Mouse (Mus musculus) embryonic facial prominence, embryonic 12.5 days (tissue): ENCODE results near the gene Vat1. TPM values are rescaled to one million over a fixed set of nuclear protein-coding genes. Genes with fewer than 3 reads are reported as not detected.
"Not testable (repeated sequence)": the region's sequence is repeated elsewhere in the genome, so short reads cannot be mapped to it uniquely, and the experiment has no call there.

Experiments
- ATAC-seq: fragments of 200-750 bp; cut with Nextera tagmentation; 2 replicates; pipeline ENCODE4 v1.8.0; 2017; ENCODE audit not compliant: insufficient number of reproducible peaks, insufficient read depth, low FRiP score, low TSS enrichment
- H3K27ac ChIP-seq: fragments of 300-500 bp; sonication (generic); 2 replicates; pipeline ENCODE4 v1.5.1; 2016; ENCODE audit warnings: mild to moderate bottlenecking
- H3K27me3 ChIP-seq: fragments of 300-500 bp; sonication (generic); 2 replicates; pipeline ENCODE4 v1.6.1; 2016; ENCODE audit warnings: mild to moderate bottlenecking, moderate library complexity
- H3K36me3 ChIP-seq: fragments of 300-500 bp; sonication (generic); 2 replicates; pipeline ENCODE4 v1.6.1; 2016; ENCODE audit warnings: mild to moderate bottlenecking
- H3K4me1 ChIP-seq: fragments of 300-500 bp; sonication (generic); 2 replicates; pipeline ENCODE4 v1.6.1; 2016
- H3K4me2 ChIP-seq: fragments of 300-500 bp; sonication (generic); replicated peaks from 2 replicates; pipeline ENCODE4 v1.6.1; 2016; ENCODE audit warnings: mild to moderate bottlenecking, moderate library complexity
- H3K4me3 ChIP-seq: fragments of 300-500 bp; sonication (generic); 2 replicates; pipeline ENCODE4 v1.5.1; 2016; ENCODE audit warnings: mild to moderate bottlenecking
- H3K9ac ChIP-seq: fragments of 300-500 bp; sonication (generic); 2 replicates; pipeline ENCODE4 v1.6.1; 2016; ENCODE audit warnings: mild to moderate bottlenecking, moderate library complexity
- H3K9me3 ChIP-seq: fragments of 300-500 bp; sonication (generic); 2 replicates; pipeline ENCODE4 v1.6.1; 2016; ENCODE audit warnings: mild to moderate bottlenecking, moderate library complexity
- whole genome bisulfite sequencing: fragments of 180-500 bp; shearing (Covaris S2); methylation state at CpG from one replicate; pipeline ENCODE4 v1.1.7; 2016; 5-methylcytosine and 5-hydroxymethylcytosine counted together
- polyA plus RNA-seq: library from polyadenylated mRNA; unstranded; fragments of >200 nt; fragmentation: Nextera tagmentation; extraction: Ambion mirVana; gene quantifications from 2 replicates; pipeline ENCODE4 v1.2.1, GENCODE M21; 2016

Gene Vat1
- polyA plus RNA-seq, 1 experiment from 2014 or later: 35.4 TPM

DNA sequence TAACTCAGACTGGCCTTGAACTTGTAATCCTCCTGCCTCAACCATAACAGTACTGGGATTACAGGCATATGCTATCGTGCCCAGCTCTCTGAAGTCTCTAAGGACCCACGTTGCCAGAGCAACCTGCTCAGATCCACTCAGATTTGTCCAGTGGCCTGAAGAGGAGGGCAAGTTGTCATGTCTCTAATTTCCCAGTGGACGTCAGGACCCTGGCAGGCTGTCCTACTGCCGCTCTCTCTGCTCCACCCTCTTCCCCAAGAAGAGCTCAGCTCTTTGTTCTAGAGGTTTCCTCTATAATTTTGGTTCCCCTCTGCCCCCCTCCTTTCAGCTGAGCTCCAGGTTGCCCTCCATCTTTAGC is 11.1 kb upstream of the Vat1 start:
- Histone ChIP-seq H3K4me1 (peaks cover 8% of the 10 kb centered on the region), H3K4me3 (no peak overlapping the region), H3K27me3 (0 out of 2 replicates have a peak, but pooled peaks cover 4% of the 10 kb centered on the region), H3K27ac (no peak overlapping the region), H3K9ac (no peak overlapping the region), H3K4me2 (no peak overlapping the region), H3K9me3 (no peaks in the 10 kb centered on the region), H3K36me3 (no peaks in the 10 kb centered on the region)
- 35% methylated on average over 4 of the region's 4 CpGs for WGBS
- ATAC-seq: no peak

DNA sequence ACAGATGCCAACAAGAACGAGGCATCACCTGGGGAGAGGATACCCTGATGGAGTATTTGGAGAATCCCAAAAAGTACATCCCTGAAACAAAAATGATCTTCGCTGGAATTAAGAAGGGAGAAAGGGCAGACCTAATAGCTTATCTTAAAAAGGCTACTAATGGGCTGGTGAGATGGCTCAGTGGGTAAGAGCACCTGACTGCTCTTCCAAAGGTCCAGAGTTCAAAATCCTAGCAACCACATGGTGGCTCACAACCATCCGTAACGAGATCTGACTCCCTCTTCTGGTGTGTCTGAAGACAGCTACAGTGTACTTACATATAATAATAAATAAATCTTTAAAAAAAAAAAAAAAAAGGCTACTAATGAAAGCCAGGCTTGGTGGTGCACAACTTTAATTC is 10.3 kb upstream of the Vat1 start:
- H3K27ac ChIP-seq, H3K27me3 ChIP-seq, H3K4me1 ChIP-seq, H3K4me3 ChIP-seq, H3K9ac ChIP-seq, H3K36me3 ChIP-seq, ATAC-seq, H3K4me2 ChIP-seq, H3K9me3 ChIP-seq: not testable (repeated sequence)
- 87% methylated on average over 4 of the region's 4 CpGs for whole genome bisulfite sequencing

DNA sequence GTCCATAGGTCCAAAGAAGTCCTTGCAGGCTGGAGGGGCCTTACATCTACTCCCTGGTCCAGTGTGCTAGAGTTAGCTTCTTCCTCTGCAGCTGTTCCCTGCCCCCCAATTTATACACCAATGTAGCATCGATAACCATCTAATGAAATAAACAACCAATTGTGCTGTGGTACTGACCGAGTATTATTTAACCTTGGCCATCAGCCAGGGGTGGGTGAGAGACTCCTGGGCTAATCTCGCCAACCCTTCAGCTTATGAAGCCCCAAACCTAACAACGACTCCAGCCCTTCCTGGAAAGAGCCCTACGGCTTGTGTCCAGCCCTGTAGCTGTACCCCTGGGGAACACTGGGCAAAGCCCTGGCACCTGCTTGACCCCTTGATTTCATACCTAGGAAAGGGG is 8.3 kb upstream of the Vat1 start:
- H3K27ac ChIP-seq: no peak overlapping the region
- no peak overlapping the region for H3K9ac ChIP-seq
- no peaks in the 10 kb centered on the region for H3K36me3 ChIP-seq
- peaks cover 14% of the 10 kb centered on the region; the same call in 1 of the 2 replicates for H3K27me3 ChIP-seq
- H3K4me2 ChIP-seq: no peak overlapping the region
- 89% methylated on average over 5 of the region's 5 CpGs for WGBS
- H3K4me3 ChIP-seq: no peak overlapping the region
- no peak for ATAC-seq
- no peaks in the 10 kb centered on the region for H3K9me3 ChIP-seq
- H3K4me1 ChIP-seq: peaks cover 4% of the 10 kb centered on the region

DNA sequence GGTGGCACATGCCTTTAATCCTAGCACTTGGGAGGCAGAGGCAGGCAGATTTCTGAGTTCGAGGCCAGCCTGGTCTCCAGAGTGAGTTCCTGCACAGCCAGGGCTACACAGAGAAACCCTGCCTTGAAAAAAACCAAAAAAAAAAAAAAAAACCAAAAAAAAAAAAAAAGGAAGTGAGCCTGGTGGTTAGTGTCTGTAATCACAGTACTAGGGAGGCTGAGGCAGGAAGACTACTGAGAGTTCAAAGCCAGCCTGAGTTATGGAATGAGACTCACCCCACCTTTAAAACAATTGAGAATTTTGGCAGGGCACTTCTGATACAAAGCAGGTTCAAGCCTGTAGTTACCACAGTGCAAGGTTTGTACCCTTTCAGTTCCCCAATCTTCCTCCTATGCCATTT is 7.7 kb upstream of the Vat1 start:
- H3K4me2 ChIP-seq, H3K9me3 ChIP-seq, H3K9ac ChIP-seq, H3K27ac ChIP-seq, H3K4me1 ChIP-seq, H3K4me3 ChIP-seq, ATAC-seq, H3K36me3 ChIP-seq: not testable (repeated sequence)
- peaks cover 10% of the 10 kb centered on the region; the same call in 1 of the 2 replicates for H3K27me3 ChIP-seq
- WGBS: 72% methylated on average over 1 of the region's 1 CpGs

DNA sequence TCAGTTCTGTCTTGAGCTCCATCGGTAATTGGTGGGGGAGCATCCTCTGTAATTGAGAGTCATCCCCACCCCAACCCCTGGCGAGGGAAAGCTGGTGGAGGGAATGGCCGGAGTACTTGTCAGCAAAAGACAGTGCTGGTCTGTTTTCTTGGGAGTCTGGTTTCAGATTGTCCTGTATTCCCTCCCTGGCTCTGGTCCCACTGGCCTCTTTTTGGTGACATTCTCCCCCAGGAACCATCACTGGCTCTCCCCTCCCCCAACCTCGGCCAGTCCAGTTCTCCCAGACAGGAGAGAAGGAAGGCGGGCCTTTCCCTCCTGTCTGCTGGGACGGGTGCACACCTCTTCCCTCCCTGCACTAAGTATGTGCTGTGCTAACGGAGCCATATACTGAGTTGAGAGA is 6.3 kb upstream of the Vat1 start:
- peaks cover 10% of the 10 kb centered on the region; the same call in 1 of the 2 replicates for H3K27me3 ChIP-seq
- 0 out of 2 replicates have a peak, but pooled peaks cover 3% of the 10 kb centered on the region for H3K4me1 ChIP-seq
- no peaks in the 10 kb centered on the region for H3K36me3 ChIP-seq
- H3K9me3 ChIP-seq: no peaks in the 10 kb centered on the region
- no peak overlapping the region for H3K9ac ChIP-seq
- H3K27ac ChIP-seq: no peak overlapping the region
- H3K4me3 ChIP-seq: no peak overlapping the region
- H3K4me2 ChIP-seq: no peak overlapping the region
- WGBS: 36% methylated on average over 7 of the region's 7 CpGs
- no peak for ATAC-seq

DNA sequence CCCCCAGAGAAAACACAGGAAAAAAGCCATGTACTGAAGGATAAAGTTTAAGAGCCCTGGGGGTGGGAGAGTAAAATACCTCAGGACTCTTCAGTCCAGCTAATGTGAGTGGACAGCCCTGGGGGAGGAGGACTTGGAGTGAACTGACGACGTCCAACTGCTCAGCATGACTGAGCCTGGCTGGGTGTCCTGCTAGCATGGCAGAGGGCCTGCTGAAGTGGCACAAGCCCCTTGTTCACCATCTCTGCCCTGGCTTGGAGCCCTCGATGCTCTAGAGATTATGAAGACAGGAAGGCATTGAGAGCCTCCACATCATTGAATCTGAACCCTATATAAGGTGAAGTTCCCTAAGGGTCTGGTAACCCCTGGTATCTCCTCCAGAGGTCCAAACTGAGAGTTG is 5.9 kb upstream of the Vat1 start:
- 54% methylated on average over 3 of the region's 3 CpGs for WGBS
- no peak for ATAC-seq
- H3K9ac ChIP-seq: no peak overlapping the region

DNA sequence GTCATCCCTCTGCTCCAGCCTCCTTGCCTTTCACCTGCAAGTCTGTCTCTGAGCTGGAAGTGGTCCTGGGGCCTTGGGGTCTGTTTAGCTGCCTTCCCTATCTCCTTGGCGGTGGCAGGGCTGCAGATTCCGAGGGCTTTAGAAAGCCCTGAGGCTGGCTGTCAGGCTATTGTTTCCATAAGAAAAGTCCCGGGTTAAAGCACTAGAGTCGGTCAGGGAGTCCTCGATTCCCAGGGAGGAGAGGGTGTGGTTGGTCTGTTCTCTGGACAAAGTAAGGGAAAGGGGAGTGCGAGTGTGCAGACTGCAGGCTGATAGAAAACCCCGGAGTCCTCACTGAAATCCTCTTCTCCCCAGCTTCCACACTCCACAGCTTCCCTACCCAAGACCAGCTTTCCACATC is 4.2 kb upstream of the Vat1 start:
- H3K4me3 ChIP-seq: no peak overlapping the region
- no peak overlapping the region for H3K4me2 ChIP-seq
- 31% methylated on average over 7 of the region's 7 CpGs for WGBS

More for the DNA sequence above, 5.9 kb upstream of the Vat1 start:
- 0 out of 2 replicates have a peak, but pooled peaks cover 3% of the 10 kb centered on the region for H3K4me1 ChIP-seq
- peaks cover 10% of the 10 kb centered on the region; the same call in 1 of the 2 replicates for H3K27me3 ChIP-seq
- no peak overlapping the region for H3K4me2 ChIP-seq
- no peaks in the 10 kb centered on the region for H3K36me3 ChIP-seq
- no peaks in the 10 kb centered on the region for H3K9me3 ChIP-seq
- no peak overlapping the region for H3K27ac ChIP-seq
- no peak overlapping the region for H3K4me3 ChIP-seq

DNA sequence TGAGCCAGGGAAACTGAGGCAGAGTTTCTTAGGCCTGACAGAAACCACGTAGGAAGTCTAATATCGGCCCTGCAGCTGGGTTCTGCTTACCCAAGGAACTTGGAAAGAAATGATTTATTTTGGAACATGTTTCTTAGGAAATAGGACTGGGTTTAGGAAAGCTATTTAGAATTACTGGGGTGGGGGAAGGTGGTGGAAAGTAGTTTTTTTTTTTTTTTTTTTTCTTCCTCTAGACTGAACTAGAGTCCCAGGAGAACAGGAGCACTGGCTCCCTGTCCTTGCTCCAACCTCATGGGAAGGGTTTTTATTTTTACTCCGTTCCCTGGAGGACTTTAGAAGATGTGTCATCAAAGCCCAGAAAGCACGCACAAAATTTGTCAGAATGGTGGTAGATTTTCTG is 3.1 kb upstream of the Vat1 start:
- H3K36me3 ChIP-seq: no peaks in the 10 kb centered on the region
- H3K9me3 ChIP-seq: no peaks in the 10 kb centered on the region
- peak overlapping the region; percentile 94 for H3K4me2 ChIP-seq
- H3K27me3 ChIP-seq: peaks cover 10% of the 10 kb centered on the region; the same call in 1 of the 2 replicates
- ATAC-seq: no peak
- peaks cover 13% of the 10 kb centered on the region for H3K4me1 ChIP-seq
- H3K4me3 ChIP-seq: peak overlapping the region; percentile 72; the same call in 1 of the 2 replicates
- WGBS: 67% methylated on average over 4 of the region's 4 CpGs
- H3K9ac ChIP-seq: no peak overlapping the region
- no peak overlapping the region for H3K27ac ChIP-seq

More for the DNA sequence above, 4.2 kb upstream of the Vat1 start:
- Histone ChIP-seq H3K27ac (no peak overlapping the region), H3K9me3 (no peaks in the 10 kb centered on the region), H3K27me3 (peaks cover 10% of the 10 kb centered on the region; the same call in 1 of the 2 replicates), H3K36me3 (no peaks in the 10 kb centered on the region), H3K9ac (no peak overlapping the region), H3K4me1 (0 out of 2 replicates have a peak, but pooled peaks cover 3% of the 10 kb centered on the region)
- ATAC-seq: no peak

DNA sequence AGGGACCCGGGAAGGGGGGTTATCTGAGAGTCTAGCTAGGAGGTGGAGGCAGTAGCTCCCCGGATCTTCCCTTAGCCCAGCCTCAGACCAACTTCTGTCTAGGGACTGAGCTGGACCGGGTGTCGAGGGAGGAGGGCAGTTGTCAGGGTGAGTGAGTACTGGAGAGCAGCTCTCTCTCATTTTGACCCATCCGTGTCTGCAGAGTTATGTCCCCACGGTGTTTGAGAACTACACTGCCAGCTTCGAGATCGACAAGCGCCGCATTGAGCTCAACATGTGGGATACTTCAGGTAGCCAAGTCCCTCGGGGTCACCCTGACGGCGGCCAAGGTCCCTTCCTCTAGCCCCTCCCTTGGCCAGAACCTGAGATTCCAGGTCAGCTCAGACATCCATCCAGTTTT is 2.7 kb upstream of the Vat1 start:
- Histone ChIP-seq H3K4me3 (peak overlapping the region; percentile 72), H3K9me3 (no peaks in the 10 kb centered on the region), H3K9ac (peak overlapping the region; percentile 73), H3K4me2 (peak overlapping the region; percentile 94), H3K36me3 (no peaks in the 10 kb centered on the region), H3K27me3 (peaks cover 10% of the 10 kb centered on the region; the same call in 1 of the 2 replicates), H3K27ac (no peak overlapping the region), H3K4me1 (peaks cover 17% of the 10 kb centered on the region)
- no peak for ATAC-seq
- WGBS: 3% methylated on average over 13 of the region's 13 CpGs

DNA sequence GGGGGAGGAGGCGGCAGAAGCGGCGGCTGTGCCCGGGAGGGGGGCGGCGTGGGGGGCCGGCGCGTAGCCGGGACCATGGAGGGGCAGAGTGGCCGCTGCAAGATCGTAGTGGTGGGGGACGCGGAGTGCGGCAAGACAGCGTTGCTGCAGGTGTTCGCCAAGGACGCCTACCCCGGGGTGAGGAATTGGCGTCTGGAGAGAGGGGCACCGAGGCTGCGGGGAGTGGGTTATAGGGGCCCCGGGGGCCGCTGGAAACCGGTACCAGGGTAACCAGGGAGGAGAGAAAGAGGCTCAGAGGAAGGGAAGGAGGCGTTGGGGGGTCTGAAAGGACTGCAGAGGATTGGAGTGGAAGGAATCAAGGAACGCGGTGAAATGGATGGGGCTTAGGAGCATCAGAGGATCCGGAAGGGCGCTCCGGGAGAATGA is 2.2 kb upstream of the Vat1 start:
- ATAC-seq: 0 out of 2 replicates have a peak, but pooled peaks have one; percentile 11
- peaks cover 20% of the 10 kb centered on the region for H3K4me1 ChIP-seq
- peak overlapping the region; percentile 72 for H3K4me3 ChIP-seq
- peak overlapping the region; percentile 94 for H3K4me2 ChIP-seq
- no peaks in the 10 kb centered on the region for H3K36me3 ChIP-seq
- peaks cover 10% of the 10 kb centered on the region; the same call in 1 of the 2 replicates for H3K27me3 ChIP-seq
- peak overlapping the region; percentile 73 for H3K9ac ChIP-seq
- H3K9me3 ChIP-seq: no peaks in the 10 kb centered on the region
- peak overlapping the region; percentile 63 for H3K27ac ChIP-seq
- WGBS: 1% methylated on average over 25 of the region's 31 CpGs

DNA sequence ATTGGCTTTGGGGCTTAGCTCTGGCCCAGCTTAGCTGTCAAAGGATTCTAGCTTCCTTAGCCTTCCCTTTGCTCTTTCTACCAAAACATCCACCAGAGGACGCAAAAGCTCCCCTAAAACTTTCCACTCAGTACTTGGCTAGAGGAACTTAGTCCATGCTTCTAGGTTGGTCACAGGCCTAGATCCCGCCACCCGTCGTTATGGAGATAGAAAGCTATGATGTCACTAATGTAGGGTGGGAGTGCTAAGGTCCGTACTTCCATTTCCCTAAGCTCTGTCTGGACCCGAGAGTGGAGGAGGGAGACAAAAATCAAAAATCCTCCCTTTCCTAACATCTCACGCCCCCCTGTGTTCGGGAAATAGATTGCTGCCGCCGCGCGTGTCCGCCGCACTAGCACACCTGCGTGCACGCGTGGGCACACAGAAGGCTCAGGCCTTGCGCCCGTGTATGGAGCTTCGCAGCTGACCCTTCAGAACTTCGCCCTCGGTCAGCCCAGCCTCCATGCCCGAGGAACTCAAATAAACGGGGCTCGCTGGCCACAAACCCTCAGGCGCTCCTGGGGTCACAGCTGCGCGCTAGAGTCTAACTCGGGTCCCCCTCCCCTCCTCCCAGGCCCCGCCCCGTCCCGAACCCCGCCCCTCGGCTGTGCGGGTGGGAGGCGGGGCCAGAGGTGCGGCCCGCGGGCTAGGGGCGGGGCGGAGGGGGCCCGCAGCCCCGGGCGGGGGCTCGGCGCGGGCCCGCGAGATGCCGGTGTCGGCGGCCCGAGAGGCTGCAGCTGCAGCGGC is 1.6 kb upstream of the Vat1 start:
- under 1% methylated on average over 35 of the region's 54 CpGs for WGBS
- peak; percentile 47; the same call in 1 of the 2 replicates for ATAC-seq
- H3K9me3 ChIP-seq: no peaks in the 10 kb centered on the region
- peak overlapping the region; percentile 73 for H3K9ac ChIP-seq
- H3K4me2 ChIP-seq: peak overlapping the region; percentile 94
- no peaks in the 10 kb centered on the region for H3K36me3 ChIP-seq
- peaks cover 25% of the 10 kb centered on the region for H3K4me1 ChIP-seq
- peak overlapping the region; percentile 63 for H3K27ac ChIP-seq
- H3K27me3 ChIP-seq: peaks cover 10% of the 10 kb centered on the region; the same call in 1 of the 2 replicates
- H3K4me3 ChIP-seq: peak overlapping the region; percentile 72

DNA sequence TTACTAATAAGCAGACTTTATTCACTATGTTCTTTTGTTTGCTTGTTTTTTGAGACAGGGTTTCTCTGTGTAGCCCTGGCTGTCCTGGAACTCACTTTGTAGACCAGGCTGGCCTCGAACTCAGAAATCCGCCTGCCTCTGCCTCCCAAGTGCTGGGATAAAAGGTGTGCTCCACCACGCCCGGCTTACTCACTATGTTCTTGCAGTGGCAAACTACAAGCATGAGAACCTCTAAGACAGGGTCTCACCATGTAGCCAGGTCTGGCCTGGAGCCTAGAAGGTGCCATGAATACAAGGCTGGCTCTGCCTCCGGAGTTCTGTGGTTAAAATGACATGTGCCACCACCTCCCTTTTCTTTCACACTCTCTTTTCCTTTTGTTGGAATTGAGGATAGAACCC is 521 bp upstream of the Vat1 start:
- not testable (repeated sequence) for H3K9ac ChIP-seq, H3K36me3 ChIP-seq, ATAC-seq, H3K27ac ChIP-seq, H3K9me3 ChIP-seq
- Histone ChIP-seq H3K27me3 (peaks cover 10% of the 10 kb centered on the region; the same call in 1 of the 2 replicates), H3K4me2 (peak overlapping the region; percentile 94), H3K4me3 (peak overlapping the region; percentile 73; the same call in 1 of the 2 replicates), H3K4me1 (peaks cover 30% of the 10 kb centered on the region)
- WGBS: 56% methylated on average over 5 of the region's 5 CpGs
